Mouse (Mus musculus): ENCODE measurements around the gene Map3k4. TPM values are rescaled to one million over a fixed set of nuclear protein-coding genes. Genes with fewer than 3 reads are reported as not detected.

Gene Map3k4
- polyA plus RNA-seq, 1 experiment from 2014 or later = 35.8 TPM

DNA sequence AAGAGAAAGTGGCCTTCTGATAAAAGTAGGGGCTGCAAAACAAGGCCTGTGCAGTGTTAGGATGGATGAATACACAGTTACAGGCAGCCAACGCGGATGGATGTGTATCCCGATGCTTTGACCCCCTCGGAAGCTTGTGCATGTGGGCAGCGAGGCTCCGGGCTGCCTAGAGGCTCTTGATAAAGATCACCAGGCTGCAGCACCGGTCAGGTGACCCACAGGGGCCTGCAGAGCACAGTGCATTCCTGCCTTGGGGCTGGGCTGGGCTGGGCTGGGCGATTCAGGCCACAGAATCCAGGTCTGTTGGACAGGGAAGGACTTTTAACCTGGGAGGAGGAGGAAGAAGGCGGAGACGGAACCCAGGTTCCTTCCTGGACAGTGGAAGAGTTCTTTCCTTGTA, 123.0 kb downstream of the Map3k4 start:
- peak overlapping the region; percentile 42; the same call in 1 of the 2 replicates for H3K27ac ChIP-seq (replicated peaks)

GRCm38 (mm10) chr17:12195137-12195536, 123.5 kb downstream of the Map3k4 start:
- Histone ChIP-seq H3K27me3 (no peaks in the 10 kb centered on the region), H3K4me3 (no peak overlapping the region), H3K4me1 (replicated peaks) (peaks cover 14% of the 10 kb centered on the region; the same call in 1 of the 2 replicates), H3K9me3 (no peaks in the 10 kb centered on the region), H3K36me3 (peaks cover 11% of the 10 kb centered on the region; the same call in 1 of the 2 replicates), H3K4me2 (no peak overlapping the region), H3K27ac (replicated peaks) (no peak overlapping the region), H3K9ac (0 out of 2 replicates have a peak overlapping the region, but pooled peaks have one; percentile 22)
- no peak for ATAC-seq (ENCODE audit: low read depth)
- WGBS = 62% methylated on average over 5 of the region's 5 CpGs

More for the DNA sequence above, 123.0 kb downstream of the Map3k4 start:
- no peaks in the 10 kb centered on the region for H3K27me3 ChIP-seq
- H3K4me2 ChIP-seq = no peak overlapping the region
- H3K9ac ChIP-seq = 0 out of 2 replicates have a peak overlapping the region, but pooled peaks have one; percentile 22
- 88% methylated on average over 10 of the region's 10 CpGs for WGBS
- no peak for ATAC-seq (ENCODE audit: low read depth)
- no peaks in the 10 kb centered on the region for H3K9me3 ChIP-seq
- peaks cover 10% of the 10 kb centered on the region; the same call in 1 of the 2 replicates for H3K36me3 ChIP-seq
- peaks cover 14% of the 10 kb centered on the region; the same call in 1 of the 2 replicates for H3K4me1 ChIP-seq (replicated peaks)
- H3K4me3 ChIP-seq = no peak overlapping the region

GRCm38 (mm10) chr17:12187782-12188181, 130.8 kb downstream of the Map3k4 start:
- Histone ChIP-seq H3K9me3 (no peaks in the 10 kb centered on the region), H3K9ac (no peak overlapping the region), H3K4me2 (no peak overlapping the region), H3K27ac (replicated peaks) (no peak overlapping the region), H3K36me3 (0 out of 2 replicates have a peak, but pooled peaks cover 4% of the 10 kb centered on the region), H3K4me1 (replicated peaks) (peaks cover 9% of the 10 kb centered on the region; the same call in 1 of the 2 replicates), H3K4me3 (no peak overlapping the region), H3K27me3 (no peaks in the 10 kb centered on the region)
- ATAC-seq (ENCODE audit: low read depth) = no peak
- WGBS = 45% methylated on average over 1 of the region's 1 CpGs

GRCm38 (mm10) chr17:12186341-12186740, 132.3 kb downstream of the Map3k4 start:
- Histone ChIP-seq H3K27me3 (no peaks in the 10 kb centered on the region), H3K9me3 (no peaks in the 10 kb centered on the region), H3K4me3 (no peak overlapping the region), H3K4me2 (no peak overlapping the region), H3K36me3 (0 out of 2 replicates have a peak, but pooled peaks cover 4% of the 10 kb centered on the region), H3K27ac (replicated peaks) (no peak overlapping the region), H3K9ac (no peak overlapping the region), H3K4me1 (replicated peaks) (peaks cover 13% of the 10 kb centered on the region)
- no peak for ATAC-seq (ENCODE audit: low read depth)
- WGBS = 85% methylated on average over 3 of the region's 3 CpGs

GRCm38 (mm10) chr17:12185855-12186254, 132.7 kb downstream of the Map3k4 start:
- no peak overlapping the region for H3K4me3 ChIP-seq
- H3K4me2 ChIP-seq = no peak overlapping the region
- no peak overlapping the region for H3K27ac ChIP-seq (replicated peaks)
- no peak overlapping the region for H3K9ac ChIP-seq
- no peak for ATAC-seq (ENCODE audit: low read depth)
- peaks cover 18% of the 10 kb centered on the region for H3K4me1 ChIP-seq (replicated peaks)
- H3K27me3 ChIP-seq = no peaks in the 10 kb centered on the region
- no peaks in the 10 kb centered on the region for H3K9me3 ChIP-seq
- 0 out of 2 replicates have a peak, but pooled peaks cover 4% of the 10 kb centered on the region for H3K36me3 ChIP-seq
- 90% methylated on average over 4 of the region's 4 CpGs for WGBS

- Histone ChIP-seq H3K9me3 (no peaks in the 10 kb centered on the region), H3K4me2 (no peak overlapping the region), H3K9ac (no peak overlapping the region), H3K36me3 (no peaks in the 10 kb centered on the region), H3K27me3 (no peaks in the 10 kb centered on the region), H3K4me3 (no peak overlapping the region), H3K4me1 (replicated peaks) (peaks cover 28% of the 10 kb centered on the region), H3K27ac (replicated peaks) (no peak overlapping the region)
- ATAC-seq (ENCODE audit: low read depth) = no peak
- 83% methylated on average over 8 of the region's 8 CpGs for WGBS
These were observed 134.3 kb downstream of the Map3k4 start for GRCm38 (mm10) chr17:12184283-12184682.

GRCm38 (mm10) chr17:12182702-12183485, 135.7 kb downstream of the Map3k4 start:
- H3K4me1 ChIP-seq (replicated peaks) = peaks cover 35% of the 10 kb centered on the region
- no peak overlapping the region for H3K4me2 ChIP-seq
- no peak overlapping the region for H3K4me3 ChIP-seq
- H3K9me3 ChIP-seq = no peaks in the 10 kb centered on the region
- H3K9ac ChIP-seq = no peak overlapping the region
- H3K27me3 ChIP-seq = no peaks in the 10 kb centered on the region
- no peaks in the 10 kb centered on the region for H3K36me3 ChIP-seq
- no peak for ATAC-seq (ENCODE audit: low read depth)
- WGBS = 81% methylated on average over 5 of the region's 5 CpGs
- H3K27ac ChIP-seq (replicated peaks) = no peak overlapping the region

GRCm38 (mm10) chr17:12179766-12180165, 138.8 kb downstream of the Map3k4 start:
- Histone ChIP-seq H3K9ac (no peak overlapping the region), H3K9me3 (peaks cover 8% of the 10 kb centered on the region; the same call in 1 of the 2 replicates), H3K27ac (replicated peaks) (no peak overlapping the region), H3K4me2 (no peak overlapping the region), H3K27me3 (no peaks in the 10 kb centered on the region), H3K4me1 (replicated peaks) (peaks cover 31% of the 10 kb centered on the region), H3K4me3 (no peak overlapping the region), H3K36me3 (peaks cover 5% of the 10 kb centered on the region)
- no peak for ATAC-seq (ENCODE audit: low read depth)
- 93% methylated on average over 2 of the region's 2 CpGs for WGBS

DNA sequence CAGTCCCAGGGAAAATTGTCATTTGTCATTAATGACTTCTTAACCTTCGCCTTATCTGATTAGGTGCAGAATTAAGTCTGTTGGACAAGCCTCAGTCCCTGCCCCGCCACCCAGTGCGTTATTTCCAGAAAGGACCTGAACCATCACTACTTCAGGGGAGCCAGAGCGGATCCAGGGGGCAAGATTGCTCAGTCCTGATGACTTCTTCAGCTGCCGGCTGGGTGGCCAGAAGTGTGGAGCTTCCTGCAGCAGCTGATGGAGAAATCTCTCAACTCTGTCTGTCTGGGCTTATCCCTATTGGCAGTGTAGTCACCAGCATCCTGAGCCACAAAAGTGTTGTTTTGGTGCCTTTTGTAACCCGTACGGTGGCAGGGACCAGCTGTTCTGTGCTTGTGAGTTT, 139.3 kb downstream of the Map3k4 start:
- H3K36me3 ChIP-seq = peaks cover 8% of the 10 kb centered on the region
- no peak overlapping the region for H3K27ac ChIP-seq (replicated peaks)
- no peak overlapping the region for H3K9ac ChIP-seq
- no peaks in the 10 kb centered on the region for H3K27me3 ChIP-seq
- peaks cover 8% of the 10 kb centered on the region; the same call in 1 of the 2 replicates for H3K9me3 ChIP-seq
- no peak overlapping the region for H3K4me3 ChIP-seq
- H3K4me2 ChIP-seq = no peak overlapping the region
- 78% methylated on average over 7 of the region's 7 CpGs for WGBS
- no peak for ATAC-seq (ENCODE audit: low read depth)
- peaks cover 34% of the 10 kb centered on the region for H3K4me1 ChIP-seq (replicated peaks)

Other genes starting within 250 kb of the Map3k4 start
- 41.8 and 49.4 TPM in 2 replicates for gene Agpat4, start 200.1 kb downstream of the Map3k4 start, polyA plus RNA-seq (2015; fragmentation: Nextera tagmentation; extraction: Ambion mirVana)
- 0.11 TPM in 1 of 2 replicates, not detected in the other for gene Plg, start 59.8 kb upstream of the Map3k4 start, polyA plus RNA-seq (2015; fragmentation: Nextera tagmentation; extraction: Ambion mirVana)
- gene Slc22a3, start 188.9 kb upstream of the Map3k4 start, polyA plus RNA-seq (2015; fragmentation: Nextera tagmentation; extraction: Ambion mirVana) = 0.70 and 0.78 TPM in 2 replicates

Data from neural tube, embryonic 13.5 days (tissue).